Mouse (Mus musculus): ENCODE results near the gene Gm10203. TPM values are rescaled to one million over a fixed set of nuclear protein-coding genes. Genes with fewer than 3 reads are reported as not detected.
A peak's percentile ranks its signal among the peaks of the same experiment; 100 is the strongest.

The Gm10203 gene
- polyA plus RNA-seq, 1 experiment from 2014 or later, result not detected

GRCm38 (mm10) chr6:149126675-149127074, 3.3 kb upstream of the Gm10203 start:
- DNase-seq (ENCODE audit: low spot score) (peak; percentile 55), ATAC-seq (replicated peaks; ENCODE audit: low FRiP score) (peak; percentile 14; the same call in 1 of the 2 replicates)
- no peak overlapping the region for H3K4me3 ChIP-seq (ENCODE audit: low read depth, low read length)
- 61% methylated on average over 4 of the region's 4 CpGs for WGBS
- H3K27me3 ChIP-seq (ENCODE audit: control insufficient read depth, insufficient read depth, low read length), result no peaks in the 10 kb centered on the region
- no peaks in the 10 kb centered on the region for H3K4me1 ChIP-seq (replicated peaks; ENCODE audit: control insufficient read depth, insufficient read depth, low read length)
- H3K4me2 ChIP-seq (ENCODE audit: low read depth, low read length, severe bottlenecking), result no peak overlapping the region
- H3K9me3 ChIP-seq (ENCODE audit: control insufficient read depth, low read length), result no peaks in the 10 kb centered on the region
- H3K9ac ChIP-seq (ENCODE audit: low read length), result no peak overlapping the region
- no peak overlapping the region for H3K27ac ChIP-seq (ENCODE audit: low read depth, low read length)
- H3K36me3 ChIP-seq (ENCODE audit: control insufficient read depth, insufficient read depth, low read length), result no peaks in the 10 kb centered on the region

- Histone ChIP-seq H3K9ac (ENCODE audit: low read length) (no peak overlapping the region), H3K4me1 (replicated peaks; ENCODE audit: control insufficient read depth, insufficient read depth, low read length) (peaks cover 2% of the 10 kb centered on the region; the same call in 1 of the 2 replicates), H3K4me3 (ENCODE audit: low read depth, low read length) (no peak overlapping the region), H3K27me3 (ENCODE audit: control insufficient read depth, insufficient read depth, low read length) (no peaks in the 10 kb centered on the region), H3K9me3 (ENCODE audit: control insufficient read depth, low read length) (no peaks in the 10 kb centered on the region), H3K4me2 (ENCODE audit: low read depth, low read length, severe bottlenecking) (no peak overlapping the region), H3K27ac (ENCODE audit: low read depth, low read length) (no peak overlapping the region), H3K36me3 (ENCODE audit: control insufficient read depth, insufficient read depth, low read length) (no peaks in the 10 kb centered on the region)
- ATAC-seq (replicated peaks; ENCODE audit: low FRiP score) (peak; percentile 47), DNase-seq (ENCODE audit: low spot score) (no peak)
- WGBS, result 11% methylated on average over 3 of the region's 3 CpGs
These were observed 1.1 kb downstream of the Gm10203 start for GRCm38 (mm10) chr6:149131111-149131510.

GRCm38 (mm10) chr6:149132311-149133077, 2.5 kb downstream of the Gm10203 start:
- H3K9ac ChIP-seq (ENCODE audit: low read length), result no peak overlapping the region
- H3K36me3 ChIP-seq (ENCODE audit: control insufficient read depth, insufficient read depth, low read length), result no peaks in the 10 kb centered on the region
- H3K4me3 ChIP-seq (ENCODE audit: low read depth, low read length), result no peak overlapping the region
- H3K4me1 ChIP-seq (replicated peaks; ENCODE audit: control insufficient read depth, insufficient read depth, low read length), result peaks cover 2% of the 10 kb centered on the region; the same call in 1 of the 2 replicates
- no peak overlapping the region for H3K27ac ChIP-seq (ENCODE audit: low read depth, low read length)
- DNase-seq (ENCODE audit: low spot score) (no peak), ATAC-seq (replicated peaks; ENCODE audit: low FRiP score) (peak; percentile 57)
- no peaks in the 10 kb centered on the region for H3K27me3 ChIP-seq (ENCODE audit: control insufficient read depth, insufficient read depth, low read length)
- no peaks in the 10 kb centered on the region for H3K9me3 ChIP-seq (ENCODE audit: control insufficient read depth, low read length)
- H3K4me2 ChIP-seq (ENCODE audit: low read depth, low read length, severe bottlenecking), result no peak overlapping the region
- whole genome bisulfite sequencing, result 26% methylated on average over 5 of the region's 5 CpGs

GRCm38 (mm10) chr6:149134391-149135150, 4.6 kb downstream of the Gm10203 start:
- H3K4me3 ChIP-seq (ENCODE audit: low read depth, low read length), result no peak overlapping the region
- H3K4me2 ChIP-seq (ENCODE audit: low read depth, low read length, severe bottlenecking), result no peak overlapping the region
- no peaks in the 10 kb centered on the region for H3K9me3 ChIP-seq (ENCODE audit: control insufficient read depth, low read length)
- H3K27ac ChIP-seq (ENCODE audit: low read depth, low read length), result no peak overlapping the region
- WGBS, result 8% methylated on average over 5 of the region's 5 CpGs
- no peak for DNase-seq (ENCODE audit: low spot score)
- no peak for ATAC-seq (replicated peaks; ENCODE audit: low FRiP score)
- H3K4me1 ChIP-seq (replicated peaks; ENCODE audit: control insufficient read depth, insufficient read depth, low read length), result peaks cover 2% of the 10 kb centered on the region; the same call in 1 of the 2 replicates
- no peaks in the 10 kb centered on the region for H3K36me3 ChIP-seq (ENCODE audit: control insufficient read depth, insufficient read depth, low read length)
- H3K9ac ChIP-seq (ENCODE audit: low read length), result no peak overlapping the region
- no peaks in the 10 kb centered on the region for H3K27me3 ChIP-seq (ENCODE audit: control insufficient read depth, insufficient read depth, low read length)

GRCm38 (mm10) chr6:149135631-149136030, 5.7 kb downstream of the Gm10203 start:
- DNase-seq (ENCODE audit: low spot score) (no peak), ATAC-seq (replicated peaks; ENCODE audit: low FRiP score) (no peak)
- no peaks in the 10 kb centered on the region for H3K27me3 ChIP-seq (ENCODE audit: control insufficient read depth, insufficient read depth, low read length)
- peaks cover 2% of the 10 kb centered on the region; the same call in 1 of the 2 replicates for H3K4me1 ChIP-seq (replicated peaks; ENCODE audit: control insufficient read depth, insufficient read depth, low read length)
- no peaks in the 10 kb centered on the region for H3K36me3 ChIP-seq (ENCODE audit: control insufficient read depth, insufficient read depth, low read length)
- H3K9me3 ChIP-seq (ENCODE audit: control insufficient read depth, low read length), result no peaks in the 10 kb centered on the region
- H3K27ac ChIP-seq (ENCODE audit: low read depth, low read length), result no peak overlapping the region
- H3K4me3 ChIP-seq (ENCODE audit: low read depth, low read length), result no peak overlapping the region
- H3K9ac ChIP-seq (ENCODE audit: low read length), result no peak overlapping the region
- whole genome bisulfite sequencing, result 83% methylated on average over 6 of the region's 6 CpGs
- H3K4me2 ChIP-seq (ENCODE audit: low read depth, low read length, severe bottlenecking), result no peak overlapping the region

- H3K36me3 ChIP-seq (ENCODE audit: control insufficient read depth, insufficient read depth, low read length), result no peaks in the 10 kb centered on the region
- DNase-seq (ENCODE audit: low spot score), result no peak
- H3K4me3 ChIP-seq (ENCODE audit: low read depth, low read length), result no peak overlapping the region
- H3K9ac ChIP-seq (ENCODE audit: low read length), result no peak overlapping the region
- no peak for ATAC-seq (replicated peaks; ENCODE audit: low FRiP score)
- H3K4me2 ChIP-seq (ENCODE audit: low read depth, low read length, severe bottlenecking), result no peak overlapping the region
- H3K27ac ChIP-seq (ENCODE audit: low read depth, low read length), result no peak overlapping the region
- no peaks in the 10 kb centered on the region for H3K9me3 ChIP-seq (ENCODE audit: control insufficient read depth, low read length)
- WGBS, result 84% methylated on average over 2 of the region's 2 CpGs
- peaks cover 2% of the 10 kb centered on the region; the same call in 1 of the 2 replicates for H3K4me1 ChIP-seq (replicated peaks; ENCODE audit: control insufficient read depth, insufficient read depth, low read length)
- H3K27me3 ChIP-seq (ENCODE audit: control insufficient read depth, insufficient read depth, low read length), result no peaks in the 10 kb centered on the region
These were observed 8.0 kb downstream of the Gm10203 start for GRCm38 (mm10) chr6:149137936-149138335.

- Histone ChIP-seq H3K4me2 (ENCODE audit: low read depth, low read length, severe bottlenecking) (no peak overlapping the region), H3K36me3 (ENCODE audit: control insufficient read depth, insufficient read depth, low read length) (no peaks in the 10 kb centered on the region), H3K27me3 (ENCODE audit: control insufficient read depth, insufficient read depth, low read length) (no peaks in the 10 kb centered on the region), H3K4me3 (ENCODE audit: low read depth, low read length) (no peak overlapping the region), H3K9me3 (ENCODE audit: control insufficient read depth, low read length) (no peaks in the 10 kb centered on the region), H3K27ac (ENCODE audit: low read depth, low read length) (no peak overlapping the region), H3K9ac (ENCODE audit: low read length) (no peak overlapping the region), H3K4me1 (replicated peaks; ENCODE audit: control insufficient read depth, insufficient read depth, low read length) (peaks cover 2% of the 10 kb centered on the region; the same call in 1 of the 2 replicates)
- 89% methylated on average over 3 of the region's 3 CpGs for WGBS
- no peak for ATAC-seq (replicated peaks; ENCODE audit: low FRiP score)
- DNase-seq (ENCODE audit: low spot score), result no peak
These were observed 9.0 kb downstream of the Gm10203 start for GRCm38 (mm10) chr6:149139011-149139410.

GRCm38 (mm10) chr6:149139471-149139870, 9.5 kb downstream of the Gm10203 start, which contains the start of gene Etfbkmt:
TSS of gene Etfbkmt (plus strand) at chr6:149139849.
- Histone ChIP-seq H3K4me2 (ENCODE audit: low read depth, low read length, severe bottlenecking) (no peak within 1 kb of the TSS), H3K9ac (ENCODE audit: low read length) (no peak within 1 kb of the TSS), H3K4me3 (ENCODE audit: low read depth, low read length) (no peak within 1 kb of the TSS), H3K9me3 (ENCODE audit: control insufficient read depth, low read length) (no peaks in the 10 kb centered on the region), H3K27me3 (ENCODE audit: control insufficient read depth, insufficient read depth, low read length) (no peaks in the 10 kb centered on the region), H3K4me1 (replicated peaks; ENCODE audit: control insufficient read depth, insufficient read depth, low read length) (no peaks in the 10 kb centered on the region; the same call in 1 of the 2 replicates), H3K36me3 (ENCODE audit: control insufficient read depth, insufficient read depth, low read length) (no peaks in the 10 kb centered on the region), H3K27ac (ENCODE audit: low read depth, low read length) (no peak within 1 kb of the TSS)
- DNase-seq (ENCODE audit: low spot score) (no peak), ATAC-seq (replicated peaks; ENCODE audit: low FRiP score) (no peak)
- 79% methylated on average over 1 of the region's 1 CpGs for WGBS

Data from forebrain, embryonic 11.5 days (tissue).